Mouse (Mus musculus) liver, embryonic 18 days (tissue): ENCODE results near the gene Snf8. TPM values are rescaled to one million over a fixed set of nuclear protein-coding genes. Genes with fewer than 3 reads are reported as not detected.

Experiments
- polyA plus RNA-seq: library from polyadenylated mRNA; depleted of rRNA; stranded (reverse); fragments of >200 nt; gene quantifications from 2 replicates; pipeline ENCODE4 v1.2.3, GENCODE M21; 2012; rRNA removed

The Snf8 gene
- 19.2 and 21.1 TPM in 2 replicates for polyA plus RNA-seq

DNA sequence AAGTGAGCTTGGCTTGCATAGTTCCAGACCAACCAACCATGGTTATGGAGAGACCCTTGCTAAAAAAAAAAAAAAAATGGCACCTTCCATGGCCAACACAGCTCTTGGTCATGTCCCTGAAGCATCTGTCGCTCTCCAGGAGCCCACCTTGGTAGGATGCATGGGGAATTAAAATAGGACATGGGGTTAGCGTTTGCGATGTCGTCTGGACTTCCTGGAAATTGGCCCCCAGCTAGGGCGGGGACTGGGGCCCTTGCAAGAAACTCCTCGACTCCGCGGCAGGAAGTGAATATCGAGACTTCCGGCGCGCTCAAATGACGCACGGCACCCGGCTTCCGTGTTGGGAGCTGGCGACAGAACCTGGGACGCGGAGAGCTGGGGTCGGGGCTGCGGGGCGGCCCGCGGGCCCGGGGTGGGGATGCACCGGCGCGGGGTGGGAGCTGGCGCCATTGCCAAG is at the start of gene Snf8:
TSS of gene Snf8 (plus strand) at position 290 of the 457 bp plus-strand sequence.

DNA sequence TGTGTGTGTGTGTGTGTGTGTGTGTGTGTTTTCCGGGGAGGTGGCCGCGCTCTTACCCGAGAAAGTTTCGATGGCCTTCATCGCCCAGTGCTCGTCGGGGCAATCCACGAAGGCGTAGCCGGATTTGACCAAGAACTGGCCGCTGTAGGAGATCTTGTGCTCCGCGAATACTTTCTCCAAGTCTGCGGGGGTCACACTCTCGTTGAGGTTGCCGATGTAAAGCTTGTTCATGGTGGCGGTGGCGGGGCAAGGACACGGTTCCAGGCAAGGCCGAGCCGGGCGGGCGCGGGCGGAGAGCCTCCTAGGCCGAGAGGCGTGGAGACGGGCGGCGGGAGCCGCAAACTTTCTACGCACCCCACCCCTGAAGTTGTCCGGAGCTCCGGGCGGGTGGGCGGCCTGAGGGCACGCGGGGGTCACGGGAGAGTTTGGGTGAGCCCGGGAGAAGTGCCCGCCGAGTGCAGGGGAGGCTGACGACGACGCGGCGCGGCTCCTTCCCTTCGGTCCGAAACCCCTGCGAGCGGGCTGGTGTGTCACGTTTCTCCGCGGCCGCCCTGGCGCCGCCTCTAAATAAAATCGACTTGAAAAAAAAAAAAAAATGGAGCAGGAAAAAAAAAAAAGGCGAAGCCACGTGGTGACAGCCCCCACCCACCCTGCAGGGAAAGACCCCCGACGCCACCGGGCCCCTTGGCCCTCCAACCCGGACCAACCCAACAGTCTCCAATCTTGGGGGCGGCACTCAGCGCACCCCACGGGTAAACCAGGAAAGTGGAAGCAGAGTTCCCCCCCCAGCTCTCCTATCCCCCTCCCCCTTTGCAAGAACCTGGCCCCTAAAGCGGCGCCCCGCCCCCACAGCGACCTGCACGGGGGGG is 29.0 kb upstream of the Snf8 start, which contains the start of gene Igf2bp1:
TSS of gene Igf2bp1 (minus strand) at position 538 of the 869 bp plus-strand sequence.

DNA sequence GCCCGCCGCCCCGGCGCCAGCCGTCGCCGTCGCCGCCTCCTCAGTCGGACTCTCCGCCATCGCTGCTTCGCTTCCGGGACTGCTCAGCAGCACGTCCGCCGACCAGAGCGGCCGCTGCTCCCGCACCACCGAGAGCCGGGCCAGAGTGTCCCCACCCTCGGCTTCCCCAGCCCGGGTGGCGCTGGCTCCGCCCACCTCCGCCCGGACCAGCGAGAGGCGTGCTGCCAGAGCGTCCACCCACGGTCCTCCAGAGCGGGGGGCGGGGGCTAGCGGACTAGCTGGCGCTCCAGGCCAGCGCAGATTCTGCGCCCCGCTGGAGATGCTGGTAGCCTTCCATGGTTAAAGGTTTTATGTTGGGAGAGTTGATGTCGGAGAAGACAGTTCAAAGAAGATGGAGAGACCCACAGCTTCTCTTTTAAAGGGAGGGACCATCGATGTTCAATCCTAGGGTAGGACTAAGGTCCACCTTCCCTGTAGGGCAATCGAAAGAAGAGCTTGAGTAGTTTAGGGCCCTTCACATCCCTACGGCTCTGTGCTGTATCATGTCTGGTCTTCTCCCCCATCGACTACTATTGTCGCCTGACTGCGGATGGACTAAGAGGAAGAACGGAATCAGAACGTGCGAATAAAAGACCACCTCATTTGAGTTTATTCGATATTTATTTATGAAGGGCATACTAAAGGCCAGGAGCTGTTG is 30.7 kb downstream of the Snf8 start, which contains the start of gene Ube2z:
TSS of gene Ube2z (minus strand) at position 174 of the 697 bp plus-strand sequence.

DNA sequence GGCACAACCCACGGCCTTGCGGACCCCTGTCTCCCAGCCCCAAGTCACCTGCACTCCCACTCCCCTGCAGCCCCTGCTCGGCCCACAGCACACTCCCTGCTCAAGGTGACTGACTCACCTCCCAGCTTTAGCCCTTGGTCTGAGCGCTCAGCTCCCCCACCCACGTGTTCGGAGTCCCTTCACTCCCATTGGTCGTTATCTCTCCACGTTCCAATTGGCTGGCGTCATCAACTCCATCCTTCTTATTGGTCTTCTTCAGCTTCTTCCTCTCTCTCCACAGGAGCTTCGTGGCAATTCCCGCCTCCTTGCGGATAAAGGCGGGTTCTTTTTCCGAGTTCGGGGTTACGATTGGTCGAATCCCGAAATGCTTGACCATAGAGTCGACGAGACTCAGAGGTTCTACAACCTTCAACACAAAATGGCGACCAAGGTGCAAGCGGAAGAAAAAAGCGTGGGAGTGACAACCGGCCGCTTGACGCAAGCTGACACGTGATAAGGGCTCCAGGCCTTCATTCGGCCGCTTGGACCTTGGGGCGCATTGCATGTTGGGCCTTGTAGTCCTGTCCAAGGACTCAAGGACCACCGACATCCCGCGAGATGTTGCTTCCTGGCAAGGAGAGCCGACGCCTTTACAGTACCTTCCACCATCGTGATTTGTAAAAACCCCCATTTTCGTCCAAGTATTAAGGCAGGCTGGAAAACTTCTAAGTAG is 41.0 kb downstream of the Snf8 start, which contains the start of gene Atp5g1:
TSS of gene Atp5g1 (minus strand) at position 162 of the 712 bp plus-strand sequence.

Other genes with a start within 250 kb of the Snf8 start
- 9.2 and 10.6 TPM in 2 replicates for gene Phospho1, start 210.4 kb upstream of the Snf8 start, polyA plus RNA-seq
- gene Gngt2, start 197.7 kb upstream of the Snf8 start, polyA plus RNA-seq: 16.3 and 16.7 TPM in 2 replicates
- 7.0 and 7.3 TPM in 2 replicates for gene Abi3, start 192.4 kb upstream of the Snf8 start, polyA plus RNA-seq
- gene B4galnt2, start 120.0 kb upstream of the Snf8 start, polyA plus RNA-seq: 0.07 and 0.09 TPM in 2 replicates
- 1.3 and 1.6 TPM in 2 replicates for gene Igf2bp1, start 28.9 kb upstream of the Snf8 start, polyA plus RNA-seq
- 0.13 TPM in 1 of 2 replicates, not detected in the other for gene Gip, start 10.3 kb upstream of the Snf8 start, polyA plus RNA-seq
- 17.2 and 17.3 TPM in 2 replicates for gene Ube2z, start 30.5 kb downstream of the Snf8 start, polyA plus RNA-seq
- 340 and 367 TPM in 2 replicates for gene Atp5g1, start 40.8 kb downstream of the Snf8 start, polyA plus RNA-seq
- gene Calcoco2, start 77.1 kb downstream of the Snf8 start, polyA plus RNA-seq: not detected in 2 replicates
- gene Ttll6, start 98.9 kb downstream of the Snf8 start, polyA plus RNA-seq: 0.02 TPM in 1 of 2 replicates, not detected in the other
- not detected in 2 replicates for gene Hoxb13, start 159.4 kb downstream of the Snf8 start, polyA plus RNA-seq
- not detected in 2 replicates for gene Hoxb9, start 236.6 kb downstream of the Snf8 start, polyA plus RNA-seq
- 0.04 and 0.05 TPM in 2 replicates for gene Hoxb8, start 247.0 kb downstream of the Snf8 start, polyA plus RNA-seq